Mouse (Mus musculus): ENCODE measurements around the gene Galr3. TPM values are rescaled to one million over a fixed set of nuclear protein-coding genes. Genes with fewer than 3 reads are reported as not detected.
A peak's percentile ranks its signal among the peaks of the same experiment; 100 is the strongest.

Gene Galr3
- total and polyA plus RNA-seq, 3 experiments: 0.70 to 1.6 (median 1.2) TPM

DNA sequence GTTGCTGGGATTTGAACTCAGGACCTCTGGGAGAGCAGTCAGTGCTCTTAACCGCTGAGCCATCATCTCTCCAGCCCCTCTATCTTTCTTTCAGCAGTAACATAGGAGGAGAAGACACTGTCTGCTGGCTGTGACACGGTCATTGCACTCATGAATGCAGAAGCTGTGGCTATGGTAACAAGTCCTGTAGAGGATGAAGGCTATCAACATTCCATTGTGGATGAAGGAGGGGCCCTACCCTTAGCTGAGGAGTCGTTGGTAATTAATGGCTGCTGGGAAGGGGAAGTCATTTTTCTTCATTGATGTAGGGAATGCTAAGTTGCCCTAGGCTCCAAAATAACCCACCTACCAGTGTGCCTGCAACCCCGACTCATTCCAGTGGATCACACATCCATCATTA lies 23.5 kb upstream of the Galr3 start:
- TF ChIP-seq EP300 (IDR thresholded peaks at IDR 0.05; ENCODE audit: low read length): no peak
- no peak for TF ChIP-seq PAX5 (IDR thresholded peaks at IDR 0.05; ENCODE audit: low read length)
- no peak for TF ChIP-seq RCOR1 (conservative IDR thresholded peaks at IDR 0.05; ENCODE audit: low read depth, low read length)
- no peak for TF ChIP-seq CTCF (conservative IDR thresholded peaks at IDR 0.05 in 1 of 2, IDR thresholded peaks at IDR 0.05 in 1 of 2; ENCODE audit: low read depth in 2 of 2, low read length in 2 of 2)
- no peak for TF ChIP-seq MYC (IDR thresholded peaks at IDR 0.05; ENCODE audit: low read depth, low read length)
- TF ChIP-seq MXI1 (IDR thresholded peaks at IDR 0.05; ENCODE audit: low read depth, low read length): no peak
- TF ChIP-seq UBTF (IDR thresholded peaks at IDR 0.05; ENCODE audit: low read depth, low read length): no peak
- TF ChIP-seq TBP (conservative IDR thresholded peaks at IDR 0.05; ENCODE audit: low read depth, low read length): no peak
- TF ChIP-seq SMC3 (IDR thresholded peaks at IDR 0.05; ENCODE audit: low read depth, low read length): no peak
- TF ChIP-seq ZKSCAN1 (IDR thresholded peaks at IDR 0.05; ENCODE audit: borderline replicate concordance, low read depth, low read length): no peak
- TF ChIP-seq JUN (IDR thresholded peaks at IDR 0.05; ENCODE audit: insufficient read depth, low read depth, low read length): no peak
- TF ChIP-seq ETS1 (conservative IDR thresholded peaks at IDR 0.05; ENCODE audit: low read depth, low read length): no peak
- in situ Hi-C loops (cut with MboI; ENCODE audit: low pct_ligation_motif_present, low pct_unique_long_range_greater_than_20kb, low sequenced_read_pairs): no loop called here

DNA sequence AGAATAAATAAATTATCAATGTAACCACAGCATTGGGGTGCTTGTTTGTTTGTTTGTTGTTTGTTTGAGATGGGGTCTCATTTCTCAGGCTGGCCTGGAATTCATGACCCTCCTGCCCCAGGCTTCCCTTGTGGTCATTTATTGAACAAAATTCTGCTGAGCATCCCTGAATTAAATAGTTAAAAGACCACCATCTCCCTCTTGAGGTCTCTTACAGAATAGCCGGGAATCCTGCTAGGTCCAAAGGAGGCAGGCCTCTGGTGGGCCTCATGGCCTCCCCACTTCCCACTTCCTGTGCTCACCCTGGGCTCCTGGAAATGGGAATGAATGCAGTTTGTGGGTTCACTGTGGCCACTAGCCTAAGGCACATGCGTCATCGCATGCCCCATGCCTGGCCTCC lies 22.8 kb upstream of the Galr3 start:
- dilution Hi-C loops (cut with MboI; ENCODE audit: extremely low pct_ligation_motif_present, extremely low pct_unique_long_range_greater_than_20kb, low sequenced_read_pairs): no loop called here
- TF ChIP-seq ZKSCAN1 (IDR thresholded peaks at IDR 0.05; ENCODE audit: borderline replicate concordance, low read depth, low read length) (no peak), CTCF (conservative IDR thresholded peaks at IDR 0.05 in 1 of 2, IDR thresholded peaks at IDR 0.05 in 1 of 2; ENCODE audit: low read depth in 2 of 2, low read length in 2 of 2) (peak in 1 of 2 experiments; percentile 45; a peak in 2 of 4 replicates), MAFK (IDR thresholded peaks at IDR 0.05; ENCODE audit: insufficient replicate concordance, low read length) (no peak), MYC (IDR thresholded peaks at IDR 0.05; ENCODE audit: low read depth, low read length) (no peak), ZNF384 (IDR thresholded peaks at IDR 0.05; ENCODE audit: low read depth, low read length) (no peak), MEF2A (IDR thresholded peaks at IDR 0.05; ENCODE audit: borderline replicate concordance, low read depth, low read length) (no peak), RAD21 (IDR thresholded peaks at IDR 0.05; ENCODE audit: low read depth, low read length) (peak; percentile 35), EP300 (IDR thresholded peaks at IDR 0.05; ENCODE audit: low read length) (no peak), MXI1 (IDR thresholded peaks at IDR 0.05; ENCODE audit: low read depth, low read length) (no peak), ETS1 (conservative IDR thresholded peaks at IDR 0.05; ENCODE audit: low read depth, low read length) (no peak), ZMIZ1 (IDR thresholded peaks at IDR 0.05; ENCODE audit: low read depth, low read length) (no peak), PAX5 (IDR thresholded peaks at IDR 0.05; ENCODE audit: low read length) (no peak), MAZ (IDR thresholded peaks at IDR 0.05; ENCODE audit: low read depth, low read length) (no peak), ZC3H11A (IDR thresholded peaks at IDR 0.05; ENCODE audit: low read depth, low read length) (no peak)
- Histone ChIP-seq H3K4me1 (ENCODE audit: control insufficient read depth in 1 of 2, insufficient read depth in 2 of 2) (no peaks in the 10 kb centered on the region), H3K4me3 (replicated peaks in 1 of 3; ENCODE audit: low read depth in 2 of 3, low read length in 2 of 3, poor library complexity in 1 of 3) (no peak overlapping the region), H3K79me2 (replicated peaks; ENCODE audit: control insufficient read depth, extremely low read depth, insufficient read depth, poor library complexity, severe bottlenecking) (no peaks in the 10 kb centered on the region), H3K27ac (ENCODE audit: insufficient read depth, low read depth) (no peak overlapping the region), H3K9me3 (replicated peaks; ENCODE audit: low read length) (no peaks in the 10 kb centered on the region), H3K9ac (ENCODE audit: insufficient read depth, low read depth) (no peak overlapping the region), H3K4me2 (ENCODE audit: insufficient read depth, low read depth, poor library complexity, severe bottlenecking) (no peak overlapping the region), H3K27me3 (replicated peaks) (peaks cover 39% of the 10 kb centered on the region), H3K36me3 (replicated peaks in 1 of 2; ENCODE audit: control insufficient read depth in 1 of 2, insufficient read depth in 1 of 2, low read length in 1 of 2) (no peaks in the 10 kb centered on the region)
- in situ Hi-C loops (cut with MboI; ENCODE audit: low pct_ligation_motif_present, low pct_unique_long_range_greater_than_20kb, low sequenced_read_pairs): no loop called here
- no peak for DNase-seq (ENCODE audit: extremely low read depth)

More for the DNA sequence above, 23.5 kb upstream of the Galr3 start:
- H3K79me2 ChIP-seq (replicated peaks; ENCODE audit: control insufficient read depth, extremely low read depth, insufficient read depth, poor library complexity, severe bottlenecking): no peaks in the 10 kb centered on the region
- no peak overlapping the region for H3K4me2 ChIP-seq (ENCODE audit: insufficient read depth, low read depth, poor library complexity, severe bottlenecking)
- H3K27me3 ChIP-seq (replicated peaks): peaks cover 33% of the 10 kb centered on the region
- dilution Hi-C loops (cut with MboI; ENCODE audit: extremely low pct_ligation_motif_present, extremely low pct_unique_long_range_greater_than_20kb, low sequenced_read_pairs): no loop called here
- H3K27ac ChIP-seq (ENCODE audit: insufficient read depth, low read depth): no peak overlapping the region
- H3K9ac ChIP-seq (ENCODE audit: insufficient read depth, low read depth): no peak overlapping the region
- H3K4me3 ChIP-seq (replicated peaks in 1 of 3; ENCODE audit: low read depth in 2 of 3, low read length in 2 of 3, poor library complexity in 1 of 3): no peak overlapping the region
- no peaks in the 10 kb centered on the region for H3K4me1 ChIP-seq (ENCODE audit: control insufficient read depth in 1 of 2, insufficient read depth in 2 of 2)
- DNase-seq (ENCODE audit: extremely low read depth): no peak
- H3K9me3 ChIP-seq (replicated peaks; ENCODE audit: low read length): no peaks in the 10 kb centered on the region
- H3K36me3 ChIP-seq (replicated peaks in 1 of 2; ENCODE audit: control insufficient read depth in 1 of 2, insufficient read depth in 1 of 2, low read length in 1 of 2): no peaks in the 10 kb centered on the region

Data from CH12.LX (cell line).